Mouse (Mus musculus): ENCODE measurements around the gene Pigk.

DNA sequence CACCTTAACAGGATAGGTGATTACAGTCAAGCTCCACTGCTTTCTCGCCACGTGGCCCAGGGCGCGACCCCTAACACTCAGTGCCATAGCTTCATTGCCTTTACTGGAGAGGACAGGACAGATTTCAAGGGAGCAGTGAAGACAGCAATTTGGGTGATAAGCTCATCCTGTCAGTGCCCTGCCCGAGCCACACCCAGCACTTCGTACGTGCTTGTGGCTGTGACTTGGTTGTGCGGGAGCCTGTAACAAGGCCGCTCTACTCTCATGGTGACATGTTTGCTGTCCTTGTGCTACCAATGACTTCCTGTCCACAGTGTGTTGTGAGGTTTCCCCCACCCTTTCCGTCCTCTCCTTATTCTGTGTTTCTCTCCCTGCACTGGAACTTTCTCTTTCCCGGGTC is 20.2 kb downstream of the Pigk start:
- TF ChIP-seq GATA1 (IDR thresholded peaks at IDR 0.05; ENCODE audit: low read length) (no peak), TAL1 (IDR thresholded peaks at IDR 0.05; ENCODE audit: low read length) (no peak)

Data from erythroblast, embryonic 14.5 days (primary cell).